Mouse (Mus musculus) spleen, postnatal 4 days (tissue): ENCODE results near the gene Mkrn3.

Source experiments
- DNase-seq, 2 experiments: peaks; one replicate each; pipeline ENCODE4 v3.0.0; 2022; ENCODE audit warnings: low spot score in 2 of 2

Gene Mkrn3

GRCm38 (mm10) chr7:62378529-62378928, 41.4 kb downstream of the Mkrn3 start:
- no peak for DNase-seq

- DNase-seq, result no peak
These were observed 42.6 kb downstream of the Mkrn3 start for GRCm38 (mm10) chr7:62377313-62377712.

GRCm38 (mm10) chr7:62376510-62377304, 43.2 kb downstream of the Mkrn3 start, which contains the start of gene Magel2:
Magel2 (plus strand) TSS chr7:62377010.
- no peak for DNase-seq

- no peak for DNase-seq
These were observed 44.3 kb downstream of the Mkrn3 start for GRCm38 (mm10) chr7:62375658-62376057.
